Mouse (Mus musculus) cerebellum, adult 11-12 months (tissue): ENCODE measurements around the gene Gm10251.
"Not testable (repeated sequence)": the region's sequence is repeated elsewhere in the genome, so short reads cannot be mapped to it uniquely, and the experiment has no call there.

Experiments
- DNase-seq: peaks from one replicate; pipeline ENCODE4 v3.0.0; 2022

Gene Gm10251

DNA sequence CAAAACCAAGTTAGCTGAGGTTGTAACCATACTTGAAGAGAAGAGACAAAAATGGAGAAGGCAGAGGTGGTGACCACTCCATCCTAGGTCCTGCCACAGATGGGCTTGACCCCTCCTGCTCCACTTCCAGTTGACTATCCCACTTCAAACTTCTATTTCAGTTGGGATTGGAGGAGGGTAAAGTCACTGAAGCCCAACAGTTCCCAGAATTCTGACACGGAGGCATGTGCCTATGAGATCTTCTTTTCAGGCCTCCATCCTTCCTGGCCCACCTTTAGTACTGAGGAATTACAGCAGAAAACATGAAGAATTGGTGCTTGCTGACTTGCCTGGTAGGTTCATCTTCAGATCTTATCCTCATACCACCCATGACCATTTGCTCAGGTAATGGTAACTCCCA lies at the start of gene Gm10251:
Gene Gm10251, minus strand, starts transcription at position 101 of the 400 bp plus-strand sequence.
- DNase-seq: not testable (repeated sequence)

DNA sequence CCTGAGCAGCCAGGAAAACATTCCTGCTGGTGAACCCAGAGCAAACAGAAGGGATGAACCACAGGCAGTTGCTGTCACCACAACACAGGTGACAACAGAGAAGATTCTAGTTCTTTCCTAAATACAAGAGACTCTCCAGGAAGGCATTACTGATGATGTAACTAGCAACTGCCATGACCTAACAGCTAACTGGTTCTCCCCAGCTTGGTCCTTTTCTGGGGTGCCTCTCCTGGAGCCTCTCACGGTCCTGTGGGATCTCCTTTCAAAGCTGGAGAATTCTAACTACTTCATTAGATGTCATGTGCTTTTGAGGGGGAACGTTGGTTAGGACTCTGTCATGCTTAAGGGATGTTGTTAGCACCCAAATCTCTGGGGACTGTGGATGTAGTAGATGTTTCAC lies 36.2 kb upstream of the Gm10251 start, which contains the start of gene Gm8050:
Gene Gm8050, minus strand, starts transcription at position 101 of the 400 bp plus-strand sequence.
- not testable (repeated sequence) for DNase-seq

DNA sequence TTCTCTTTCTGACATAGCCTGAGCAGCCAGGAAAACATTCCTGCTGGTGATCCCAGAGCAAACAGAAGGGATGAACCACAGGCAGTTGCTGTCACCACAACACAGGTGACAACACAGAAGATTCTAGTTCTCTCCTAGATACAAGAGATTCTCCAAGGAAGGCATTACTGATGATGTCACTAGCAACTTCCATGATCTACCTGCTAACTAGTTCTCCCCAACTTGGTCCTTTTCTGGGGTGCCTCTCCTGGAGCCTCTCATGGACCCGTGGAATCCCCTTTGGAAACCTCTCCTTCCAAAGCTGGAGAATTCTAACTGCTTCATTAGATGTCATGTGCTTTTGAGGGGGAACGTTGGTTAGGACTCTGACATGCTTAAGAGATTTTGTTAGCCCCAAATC lies 61.7 kb downstream of the Gm10251 start, which contains the start of gene Gm3460:
Gene Gm3460, minus strand, starts transcription at position 101 of the 400 bp plus-strand sequence.
- DNase-seq: not testable (repeated sequence)

DNA sequence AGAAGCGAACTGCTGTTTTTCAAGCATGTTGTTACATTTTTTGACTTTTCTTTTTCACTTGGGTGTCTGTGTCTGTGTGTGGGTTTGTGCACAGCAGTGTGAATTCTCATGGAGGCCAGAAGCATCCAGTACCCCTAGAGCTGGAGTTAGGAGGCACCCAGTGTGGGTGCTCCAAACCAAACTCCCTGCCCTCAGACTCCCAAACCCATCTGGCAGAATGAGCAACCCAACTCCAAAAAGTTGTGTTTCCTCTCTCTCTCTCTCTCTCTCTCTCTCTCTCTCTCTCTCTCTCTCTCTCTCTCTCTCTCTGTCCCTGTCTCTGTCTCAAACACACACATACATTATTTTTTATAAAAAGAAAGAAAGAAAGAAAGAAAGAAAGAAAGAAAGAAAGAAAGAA lies 77.5 kb downstream of the Gm10251 start:
- DNase-seq: not testable (repeated sequence)

DNA sequence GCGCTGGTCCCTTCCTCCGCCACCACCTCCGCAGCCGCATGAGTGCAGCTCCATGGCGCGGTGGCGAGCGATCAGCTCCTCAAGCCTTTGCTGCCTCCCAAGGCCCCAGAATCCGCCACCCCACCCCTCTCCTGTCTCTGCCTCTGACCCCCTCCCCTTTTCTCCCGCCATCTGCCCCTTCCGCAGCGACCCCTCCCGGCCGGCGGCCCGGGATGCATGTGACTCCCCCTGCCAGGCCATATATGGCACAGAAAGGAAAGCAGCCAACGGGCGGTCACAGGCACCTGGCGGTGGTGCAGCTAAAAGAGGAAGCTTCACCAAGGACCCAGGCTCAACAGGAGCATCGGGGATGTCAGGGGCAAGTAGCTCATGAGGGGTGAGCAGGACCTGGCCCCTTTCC lies 79.0 kb downstream of the Gm10251 start:
- DNase-seq: not testable (repeated sequence)

DNA sequence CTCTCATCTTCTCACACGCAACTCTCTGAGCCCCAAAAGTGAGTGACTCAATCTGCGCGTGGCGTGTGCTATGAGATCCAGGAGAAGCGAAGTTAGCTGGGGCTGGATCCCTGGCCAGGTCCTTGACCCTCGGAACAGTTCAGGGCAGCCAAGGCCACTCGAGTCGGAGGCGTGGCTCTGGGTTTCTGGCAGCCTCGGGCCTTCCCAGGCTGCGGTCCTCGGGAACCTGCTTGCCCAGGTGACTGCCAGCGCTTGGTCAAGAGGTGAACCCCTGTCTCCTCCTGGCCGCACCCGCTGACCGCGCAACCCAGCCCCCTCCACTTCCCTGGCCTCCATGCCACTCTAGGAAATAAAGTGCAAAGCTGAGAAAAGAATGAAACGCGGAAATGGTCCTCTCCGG lies 79.4 kb downstream of the Gm10251 start:
- DNase-seq: not testable (repeated sequence)

DNA sequence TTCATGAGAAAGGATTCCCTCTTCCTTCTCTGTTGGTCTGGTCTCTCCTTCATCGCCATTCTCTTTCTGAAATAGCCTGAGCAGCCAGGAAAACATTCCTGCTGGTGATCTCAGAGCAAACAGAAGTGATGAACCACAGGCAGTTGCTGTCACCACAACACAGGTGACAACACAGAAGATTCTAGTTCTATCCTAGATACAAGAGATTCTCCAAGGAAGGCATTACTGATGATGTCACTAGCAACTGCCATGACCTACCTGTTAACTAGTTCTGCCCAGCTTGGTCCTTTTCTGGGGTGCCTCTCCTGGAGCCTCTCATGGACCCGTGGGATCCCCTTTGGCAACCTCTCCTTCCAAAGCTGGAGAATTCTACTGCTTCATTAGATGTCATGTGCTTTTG lies 93.5 kb downstream of the Gm10251 start, which contains the start of gene Gm3629:
Gene Gm3629, minus strand, starts transcription at position 101 of the 400 bp plus-strand sequence.
- not testable (repeated sequence) for DNase-seq
